In genomic region chr2:168742649-168743048, GRCm38 (mm10) we compare ENCODE assay signal across 8 mouse cellular contexts. TPM values are rescaled to one million over a fixed set of nuclear protein-coding genes. Genes with fewer than 3 reads are reported as not detected.
DNase-seq lines count a peak whose midpoint lies in the region; ATAC-seq and TF ChIP-seq lines count a peak whose summit lies in the region.

No protein-coding gene starts in this region.

- H3K36me3 ChIP-seq in kidney, embryonic 16.5 days (ENCODE audit: insufficient read depth, low read length), result no peaks in the 10 kb centered on the region
- H3K36me3 ChIP-seq in embryonic facial prominence, embryonic 15.5 days, result no peaks in the 10 kb centered on the region
- no peaks in the 10 kb centered on the region; the same call in 1 of the 2 replicates for H3K36me3 ChIP-seq in hindbrain, embryonic 13.5 days
- no peaks in the 10 kb centered on the region for H3K36me3 ChIP-seq in limb, embryonic 15.5 days
- no peaks in the 10 kb centered on the region for H3K36me3 ChIP-seq in neural tube, embryonic 11.5 days (ENCODE audit: control insufficient read depth, insufficient read depth, low read length)

- no peaks in the 10 kb centered on the region for H3K4me1 ChIP-seq in kidney, embryonic 16.5 days (ENCODE audit: insufficient read depth, low read length)
- H3K4me1 ChIP-seq in bone marrow, adult 2 months (ENCODE audit: control insufficient read depth, insufficient read depth, low read length), result no peaks in the 10 kb centered on the region
- H3K4me1 ChIP-seq in embryonic facial prominence, embryonic 15.5 days, result 0 out of 2 replicates have a peak, but pooled peaks cover 16% of the 10 kb centered on the region
- peaks cover 11% of the 10 kb centered on the region for H3K4me1 ChIP-seq in hindbrain, embryonic 13.5 days (replicated peaks)
- peaks cover 4% of the 10 kb centered on the region; the same call in 1 of the 2 replicates for H3K4me1 ChIP-seq in limb, embryonic 15.5 days
- H3K4me1 ChIP-seq in neural tube, embryonic 11.5 days (ENCODE audit: control insufficient read depth, insufficient read depth, low read length), result no peaks in the 10 kb centered on the region

- ATAC-seq in kidney, embryonic 16.5 days (ENCODE audit: low FRiP score, low TSS enrichment), result no peak
- no peak for ATAC-seq in embryonic facial prominence, embryonic 15.5 days (ENCODE audit: insufficient number of reproducible peaks, low FRiP score, low TSS enrichment, low read depth)
- ATAC-seq in hindbrain, embryonic 13.5 days (ENCODE audit: low FRiP score), result no peak
- no peak for ATAC-seq in limb, embryonic 15.5 days (ENCODE audit: insufficient number of reproducible peaks, low FRiP score, low TSS enrichment, low read depth)
- no peak for ATAC-seq in neural tube, embryonic 11.5 days (ENCODE audit: insufficient read depth, low FRiP score, low TSS enrichment)

- H3K27ac ChIP-seq in kidney, embryonic 16.5 days (ENCODE audit: low read length), result no peak overlapping the region
- H3K27ac ChIP-seq in bone marrow, adult 2 months (ENCODE audit: control insufficient read depth, insufficient read depth, low read depth, low read length, poor library complexity), result no peak overlapping the region
- H3K27ac ChIP-seq in embryonic facial prominence, embryonic 15.5 days (replicated peaks), result peak overlapping the region; percentile 90
- H3K27ac ChIP-seq in hindbrain, embryonic 13.5 days, result peak overlapping the region; percentile 97
- no peak overlapping the region for H3K27ac ChIP-seq in limb, embryonic 15.5 days
- H3K27ac ChIP-seq in neural tube, embryonic 11.5 days (ENCODE audit: low read depth, low read length), result no peak overlapping the region

- no peaks in the 10 kb centered on the region for H3K27me3 ChIP-seq in kidney, embryonic 16.5 days (ENCODE audit: insufficient read depth, low read length)
- H3K27me3 ChIP-seq in embryonic facial prominence, embryonic 15.5 days, result no peaks in the 10 kb centered on the region
- H3K27me3 ChIP-seq in hindbrain, embryonic 13.5 days, result 0 out of 2 replicates have a peak, but pooled peaks cover 3% of the 10 kb centered on the region
- H3K27me3 ChIP-seq in limb, embryonic 15.5 days, result no peaks in the 10 kb centered on the region
- H3K27me3 ChIP-seq in neural tube, embryonic 11.5 days (ENCODE audit: control insufficient read depth, insufficient read depth, low read length), result no peaks in the 10 kb centered on the region

- peak; percentile 61 for DNase-seq in kidney, adult 9 months
- peak; percentile 67 for DNase-seq in neural tube, embryonic 11.5 days (ENCODE audit: low spot score)
- peak; percentile 84 for DNase-seq in thymus, postnatal 4 days

- WGBS in kidney, embryonic 16.5 days, result 20% methylated on average over 7 of the region's 7 CpGs
- WGBS in bone marrow, adult 2 months, result 18% methylated on average over 7 of the region's 7 CpGs
- 20% methylated on average over 7 of the region's 7 CpGs for WGBS in embryonic facial prominence, embryonic 15.5 days
- 21% methylated on average over 7 of the region's 7 CpGs for WGBS in hindbrain, embryonic 13.5 days
- 20% methylated on average over 7 of the region's 7 CpGs for whole genome bisulfite sequencing in limb, embryonic 15.5 days
- WGBS in neural tube, embryonic 11.5 days, result 18% methylated on average over 7 of the region's 7 CpGs

- no peaks in the 10 kb centered on the region for H3K9me3 ChIP-seq in kidney, embryonic 16.5 days (ENCODE audit: low read length)
- H3K9me3 ChIP-seq in embryonic facial prominence, embryonic 15.5 days (replicated peaks), result no peaks in the 10 kb centered on the region
- H3K9me3 ChIP-seq in hindbrain, embryonic 13.5 days, result no peaks in the 10 kb centered on the region
- no peaks in the 10 kb centered on the region for H3K9me3 ChIP-seq in limb, embryonic 15.5 days
- peaks cover 3% of the 10 kb centered on the region; the same call in 1 of the 2 replicates for H3K9me3 ChIP-seq in neural tube, embryonic 11.5 days (ENCODE audit: control insufficient read depth, low read length)

- H3K9ac ChIP-seq in kidney, embryonic 16.5 days (replicated peaks; ENCODE audit: low read length), result no peak overlapping the region
- H3K9ac ChIP-seq in embryonic facial prominence, embryonic 15.5 days, result no peak overlapping the region
- peak overlapping the region; percentile 96; the same call in 1 of the 2 replicates for H3K9ac ChIP-seq in hindbrain, embryonic 13.5 days
- no peak overlapping the region for H3K9ac ChIP-seq in limb, embryonic 15.5 days
- H3K9ac ChIP-seq in neural tube, embryonic 11.5 days (ENCODE audit: low read length), result no peak overlapping the region

- no peak overlapping the region; the same call in 1 of the 2 replicates for H3K4me3 ChIP-seq in kidney, embryonic 16.5 days (ENCODE audit: low read length)
- H3K4me3 ChIP-seq in bone marrow, adult 2 months (replicated peaks; ENCODE audit: control insufficient read depth, low read depth, low read length), result no peak overlapping the region
- peak overlapping the region; percentile 89 for H3K4me3 ChIP-seq in embryonic facial prominence, embryonic 15.5 days (replicated peaks)
- H3K4me3 ChIP-seq in hindbrain, embryonic 13.5 days, result peak overlapping the region; percentile 92
- H3K4me3 ChIP-seq in limb, embryonic 15.5 days, result peak overlapping the region; percentile 90
- no peak overlapping the region for H3K4me3 ChIP-seq in neural tube, embryonic 11.5 days (ENCODE audit: low read depth, low read length)

- H3K4me2 ChIP-seq in kidney, embryonic 16.5 days (replicated peaks; ENCODE audit: low read depth, low read length), result no peak overlapping the region
- H3K4me2 ChIP-seq in embryonic facial prominence, embryonic 15.5 days (replicated peaks), result peak overlapping the region; percentile 71; the same call in 1 of the 2 replicates
- H3K4me2 ChIP-seq in hindbrain, embryonic 13.5 days, result peak overlapping the region; percentile 60
- H3K4me2 ChIP-seq in limb, embryonic 15.5 days, result peak overlapping the region; percentile 76
- H3K4me2 ChIP-seq in neural tube, embryonic 11.5 days (ENCODE audit: low read depth), result no peak overlapping the region; the same call in 1 of the 2 replicates

- TF ChIP-seq CTCF in bone marrow, adult 2 months (IDR thresholded peaks at IDR 0.05; ENCODE audit: control insufficient read depth, insufficient read depth, low read length), result peak; percentile 55

- TF ChIP-seq POLR2A in bone marrow, adult 2 months (IDR thresholded peaks at IDR 0.05; ENCODE audit: borderline replicate concordance, control insufficient read depth, low read depth, low read length), result no peak

RNA-seq across cellular contexts. Expression of gene Atp9a, which starts 0.4 kb away (rescaled TPM):
- 10.3 and 12.4 TPM in 2 replicates for polyA plus RNA-seq in kidney, embryonic 16.5 days (2015; fragmentation: Nextera tagmentation; extraction: Ambion mirVana)
- polyA plus RNA-seq in bone marrow, adult 2 months (2011; ENCODE audit: insufficient read depth, insufficient read length, low replicate concordance, missing spikeins), result 1.6 and 2.6 TPM in 2 replicates
- 28.6 and 34.8 TPM in 2 replicates for polyA plus RNA-seq in embryonic facial prominence, embryonic 15.5 days (2015; fragmentation: Nextera tagmentation; extraction: Ambion mirVana)
- polyA plus RNA-seq in hindbrain, embryonic 13.5 days (2015; fragmentation: Nextera tagmentation; extraction: Ambion mirVana), result 60.4 and 65.2 TPM in 2 replicates
- polyA plus RNA-seq in limb, embryonic 15.5 days (2015; fragmentation: Nextera tagmentation; extraction: Ambion mirVana), result 24.6 and 31.6 TPM in 2 replicates
- polyA plus RNA-seq in neural tube, embryonic 11.5 days (2014; fragmentation: Nextera tagmentation; extraction: Ambion mirVana), result 24.7 and 30.4 TPM in 2 replicates

RNA-seq across cellular contexts. Expression of gene Sall4, which starts 25.1 kb away (rescaled TPM):
- polyA plus RNA-seq in kidney, embryonic 16.5 days (2015; fragmentation: Nextera tagmentation; extraction: Ambion mirVana), result 0.09 and 0.23 TPM in 2 replicates
- 12.7 TPM in 1 of 2 replicates, not detected in the other for polyA plus RNA-seq in bone marrow, adult 2 months (2011; ENCODE audit: insufficient read depth, insufficient read length, low replicate concordance, missing spikeins)
- 0.51 and 0.56 TPM in 2 replicates for polyA plus RNA-seq in embryonic facial prominence, embryonic 15.5 days (2015; fragmentation: Nextera tagmentation; extraction: Ambion mirVana)
- polyA plus RNA-seq in hindbrain, embryonic 13.5 days (2015; fragmentation: Nextera tagmentation; extraction: Ambion mirVana), result 0.91 and 1.1 TPM in 2 replicates
- 0.38 and 0.45 TPM in 2 replicates for polyA plus RNA-seq in limb, embryonic 15.5 days (2015; fragmentation: Nextera tagmentation; extraction: Ambion mirVana)
- polyA plus RNA-seq in neural tube, embryonic 11.5 days (2014; fragmentation: Nextera tagmentation; extraction: Ambion mirVana), result 7.7 and 8.1 TPM in 2 replicates

Comparison
In these comparisons a context has a peak if more than half of its experiments do, and no peak if none do; other contexts are left out.
1. H3K27ac ChIP-seq: peak in embryonic facial prominence, embryonic 15.5 days (single experiment) and hindbrain, embryonic 13.5 days (single experiment); none in kidney, embryonic 16.5 days (single experiment), bone marrow, adult 2 months (single experiment), limb, embryonic 15.5 days (single experiment) and neural tube, embryonic 11.5 days (single experiment).
2. H3K4me2 ChIP-seq: peak in embryonic facial prominence, embryonic 15.5 days (single experiment), hindbrain, embryonic 13.5 days (single experiment) and limb, embryonic 15.5 days (single experiment); none in kidney, embryonic 16.5 days (single experiment) and neural tube, embryonic 11.5 days (single experiment).
3. H3K4me3 ChIP-seq: peak in embryonic facial prominence, embryonic 15.5 days (single experiment), hindbrain, embryonic 13.5 days (single experiment) and limb, embryonic 15.5 days (single experiment); none in kidney, embryonic 16.5 days (single experiment), bone marrow, adult 2 months (single experiment) and neural tube, embryonic 11.5 days (single experiment).
4. Peak in every context shown above with its lines, with median percentiles within 50 percentile points of each other: DNase-seq.